Mouse (Mus musculus) testis, postnatal 14 days (tissue): ENCODE data around the gene Uroc1.

Experiments used
- DNase-seq: peaks from one replicate; pipeline ENCODE4 v3.0.0; 2021; ENCODE audit warnings: low spot score

Uroc1 gene

GRCm38 (mm10) chr6:90358142-90358541 is 25.1 kb downstream of the Uroc1 start:
- no peak for DNase-seq

- no peak for DNase-seq
Observed at GRCm38 (mm10) chr6:90359445-90359844, 26.4 kb downstream of the Uroc1 start.

GRCm38 (mm10) chr6:90360024-90360781 is 27.1 kb downstream of the Uroc1 start:
- peak; percentile 48 for DNase-seq

- no peak for DNase-seq
Observed at GRCm38 (mm10) chr6:90360922-90361614, 28.0 kb downstream of the Uroc1 start.

GRCm38 (mm10) chr6:90363301-90363700 is 30.2 kb downstream of the Uroc1 start:
- peak; percentile 63 for DNase-seq

- peak; percentile 99 for DNase-seq
Observed at GRCm38 (mm10) chr6:90368976-90369724, 36.1 kb downstream of the Uroc1 start, which contains the start of gene Zxdc. Zxdc (plus strand) TSS chr6:90369492.

GRCm38 (mm10) chr6:90369725-90370553 is 36.9 kb downstream of the Uroc1 start:
- DNase-seq: peak; percentile 55

- DNase-seq: no peak
Observed at GRCm38 (mm10) chr6:90374647-90375046, 41.6 kb downstream of the Uroc1 start.

GRCm38 (mm10) chr6:90377708-90378107 is 44.6 kb downstream of the Uroc1 start:
- DNase-seq: no peak

- DNase-seq: no peak
Observed at GRCm38 (mm10) chr6:90381465-90381864, 48.4 kb downstream of the Uroc1 start.

- no peak for DNase-seq
Observed at GRCm38 (mm10) chr6:90390629-90391028, 57.5 kb downstream of the Uroc1 start.

GRCm38 (mm10) chr6:90393948-90394347 is 60.9 kb downstream of the Uroc1 start:
- DNase-seq: no peak

GRCm38 (mm10) chr6:90395751-90396150 is 62.7 kb downstream of the Uroc1 start:
- no peak for DNase-seq

GRCm38 (mm10) chr6:90397291-90397690 is 64.2 kb downstream of the Uroc1 start:
- DNase-seq: no peak

- DNase-seq: no peak
Observed at GRCm38 (mm10) chr6:90408632-90409031, 75.5 kb downstream of the Uroc1 start.

GRCm38 (mm10) chr6:90410972-90411371 is 77.9 kb downstream of the Uroc1 start:
- DNase-seq: no peak

GRCm38 (mm10) chr6:90411926-90412325 is 78.8 kb downstream of the Uroc1 start:
- DNase-seq: no peak
